Mouse (Mus musculus) liver, embryonic 12.5 days (tissue): Measurements from ENCODE around the gene Hs3st3a1. TPM values are rescaled to one million over a fixed set of nuclear protein-coding genes. Genes with fewer than 3 reads are reported as not detected.
A peak's percentile ranks its signal among the peaks of the same experiment; 100 is the strongest.

Source experiments
- ATAC-seq: fragments of 200-750 bp; cut with Nextera tagmentation; 2 replicates; pipeline ENCODE4 v1.8.0; 2017; ENCODE audit warnings: moderate number of reproducible peaks, mild to moderate bottlenecking, moderate library complexity
- H3K27ac ChIP-seq: fragments of 300-500 bp; sonication (generic); 2 replicates; pipeline ENCODE4 v1.5.1; 2016; ENCODE audit warnings: mild to moderate bottlenecking
- H3K27me3 ChIP-seq: fragments of 300-500 bp; sonication (generic); replicated peaks from 2 replicates; pipeline ENCODE4 v1.6.1; 2016; ENCODE audit warnings: mild to moderate bottlenecking, moderate library complexity
- H3K36me3 ChIP-seq: fragments of 300-500 bp; sonication (generic); 2 replicates; pipeline ENCODE4 v1.6.1; 2016; ENCODE audit warnings: mild to moderate bottlenecking, moderate library complexity
- H3K4me1 ChIP-seq: fragments of 300-500 bp; sonication (generic); 2 replicates; pipeline ENCODE4 v1.6.1; 2016
- H3K4me2 ChIP-seq: fragments of 300-500 bp; sonication (generic); 2 replicates; pipeline ENCODE4 v1.6.1; 2016; ENCODE audit warnings: mild to moderate bottlenecking, moderate library complexity
- H3K4me3 ChIP-seq: fragments of 300-500 bp; sonication (generic); 2 replicates; pipeline ENCODE4 v1.5.1; 2016; ENCODE audit warnings: mild to moderate bottlenecking, moderate library complexity
- H3K9ac ChIP-seq: fragments of 300-500 bp; sonication (generic); 2 replicates; pipeline ENCODE4 v1.6.1; 2016; ENCODE audit warnings: mild to moderate bottlenecking, moderate library complexity
- H3K9me3 ChIP-seq: fragments of 300-500 bp; sonication (generic); replicated peaks from 2 replicates; pipeline ENCODE4 v1.6.1; 2016; ENCODE audit warnings: mild to moderate bottlenecking, moderate library complexity
- WGBS: fragments of 180-500 bp; shearing (Covaris S2); methylation state at CpG from one replicate; pipeline ENCODE4 v1.1.7; 2016; ENCODE audit not compliant: insufficient replicate concordance; 5-methylcytosine and 5-hydroxymethylcytosine counted together
- polyA plus RNA-seq: library from polyadenylated mRNA; unstranded; fragments of >200 nt; fragmentation: Nextera tagmentation; extraction: Ambion mirVana; gene quantifications from 2 replicates; pipeline ENCODE4 v1.2.1, GENCODE M21; 2016

Gene Hs3st3a1
- polyA plus RNA-seq, 1 experiment from 2014 or later, result 0.62 TPM

DNA sequence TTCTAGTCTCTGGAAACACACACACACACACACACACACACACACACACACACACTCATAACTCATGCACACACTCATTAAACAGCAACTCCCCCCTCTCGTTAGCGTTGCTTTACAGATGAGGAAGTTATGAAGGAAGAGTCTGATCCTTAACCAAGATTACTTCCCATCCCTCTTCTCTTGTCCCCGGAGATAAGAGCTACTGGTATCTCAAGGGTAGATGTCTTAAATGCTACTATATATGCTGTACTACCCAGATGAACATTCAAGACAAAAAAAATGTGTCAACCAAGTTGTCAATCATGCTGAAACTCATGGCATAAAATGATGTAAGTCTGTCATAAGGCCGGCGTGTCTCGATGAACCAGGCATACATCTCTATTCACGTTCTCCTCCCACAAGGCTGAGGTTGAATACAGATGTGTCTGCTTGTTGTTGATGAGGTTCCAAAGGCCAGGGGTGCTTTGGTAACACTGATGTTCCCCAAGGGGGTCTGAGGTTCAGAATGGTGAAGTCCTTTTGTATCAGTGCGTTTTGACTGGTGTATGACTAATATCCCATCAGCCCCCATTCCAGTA lies 89.0 kb downstream of the Hs3st3a1 start:
- peaks cover 35% of the 10 kb centered on the region for H3K27me3 ChIP-seq
- H3K9ac ChIP-seq, result no peak overlapping the region
- no peaks in the 10 kb centered on the region for H3K4me1 ChIP-seq
- no peak overlapping the region for H3K27ac ChIP-seq
- no peak overlapping the region for H3K4me3 ChIP-seq
- no peaks in the 10 kb centered on the region for H3K9me3 ChIP-seq
- H3K4me2 ChIP-seq, result no peak overlapping the region
- 58% methylated on average over 8 of the region's 8 CpGs for WGBS
- no peaks in the 10 kb centered on the region for H3K36me3 ChIP-seq
- ATAC-seq, result no peak

DNA sequence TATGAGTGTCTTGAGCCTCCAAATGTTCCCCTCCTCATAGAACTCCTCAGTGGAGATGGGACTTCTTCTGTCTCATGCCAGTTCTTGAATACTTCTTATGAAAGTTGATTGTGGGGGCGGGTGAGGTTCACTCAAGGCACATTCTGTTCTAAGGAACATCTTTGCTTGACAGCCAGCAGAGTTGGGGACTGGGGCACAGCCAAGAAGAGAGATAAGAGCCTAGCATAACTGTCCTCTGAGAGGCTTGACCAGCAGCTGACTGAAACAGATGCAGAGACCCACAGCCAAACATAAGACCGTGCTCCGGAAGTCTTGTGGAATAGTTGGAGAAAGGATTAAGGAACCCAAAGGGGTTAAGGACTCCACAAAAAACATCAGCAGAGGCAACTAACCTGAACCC lies 102.1 kb downstream of the Hs3st3a1 start:
- Histone ChIP-seq H3K27me3 (no peaks in the 10 kb centered on the region), H3K36me3 (no peaks in the 10 kb centered on the region), H3K4me1 (no peaks in the 10 kb centered on the region), H3K4me3 (no peak overlapping the region), H3K4me2 (no peak overlapping the region), H3K9ac (no peak overlapping the region), H3K9me3 (no peaks in the 10 kb centered on the region), H3K27ac (no peak overlapping the region)
- WGBS, result 67% methylated on average over 3 of the region's 3 CpGs
- no peak for ATAC-seq

DNA sequence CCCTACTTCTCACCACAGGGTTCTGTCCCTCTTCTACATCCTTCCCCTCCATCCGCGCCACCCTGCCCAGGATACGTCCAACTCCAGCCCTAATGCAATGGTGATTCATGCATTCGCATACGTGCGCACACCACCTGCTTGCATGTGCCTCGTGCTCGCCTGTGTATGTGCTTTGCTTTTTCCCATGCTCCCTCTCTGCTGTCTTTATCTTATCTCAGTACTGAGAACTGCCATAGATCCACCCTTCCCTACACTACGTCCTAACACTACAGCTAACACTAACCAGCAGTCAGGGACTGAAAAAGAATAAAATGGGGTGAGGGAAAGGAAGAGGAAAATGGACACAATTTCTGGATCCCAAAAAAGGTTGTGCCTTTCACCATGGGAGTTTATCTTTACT lies 106.7 kb downstream of the Hs3st3a1 start:
- no peak overlapping the region for H3K27ac ChIP-seq
- no peaks in the 10 kb centered on the region for H3K36me3 ChIP-seq
- no peaks in the 10 kb centered on the region for H3K9me3 ChIP-seq
- H3K4me2 ChIP-seq, result no peak overlapping the region
- H3K9ac ChIP-seq, result no peak overlapping the region
- no peak overlapping the region for H3K4me3 ChIP-seq
- H3K27me3 ChIP-seq, result no peaks in the 10 kb centered on the region; the same call in none of the 2 replicates
- peaks cover 7% of the 10 kb centered on the region; the same call in 1 of the 2 replicates for H3K4me1 ChIP-seq
- 72% methylated on average over 9 of the region's 9 CpGs for WGBS
- no peak for ATAC-seq

DNA sequence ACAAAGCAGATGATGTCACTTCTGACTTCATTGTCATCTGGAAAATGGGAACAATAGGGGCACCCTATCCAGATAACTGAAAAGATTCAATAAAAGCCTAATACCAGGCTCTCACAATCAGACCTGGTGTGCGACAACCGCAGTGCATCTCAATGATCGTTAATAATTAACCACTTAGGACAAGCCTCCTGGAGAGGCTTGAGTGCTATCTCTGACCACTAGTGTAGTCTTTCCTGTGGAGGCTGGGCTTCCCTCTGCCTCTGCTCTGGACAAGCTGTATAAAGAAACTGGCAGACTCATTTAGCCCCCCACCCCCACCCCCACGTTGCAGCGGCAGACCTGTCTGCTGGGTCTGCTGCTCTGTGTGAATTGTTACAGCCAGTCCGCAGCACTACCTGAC lies 107.2 kb downstream of the Hs3st3a1 start:
- H3K27ac ChIP-seq, result no peak overlapping the region
- ATAC-seq, result peak; percentile 54; the same call in 1 of the 2 replicates
- H3K27me3 ChIP-seq, result no peaks in the 10 kb centered on the region; the same call in none of the 2 replicates
- no peaks in the 10 kb centered on the region for H3K36me3 ChIP-seq
- H3K4me3 ChIP-seq, result no peak overlapping the region
- H3K4me2 ChIP-seq, result no peak overlapping the region
- peaks cover 7% of the 10 kb centered on the region; the same call in 1 of the 2 replicates for H3K4me1 ChIP-seq
- 43% methylated on average over 6 of the region's 6 CpGs for WGBS
- H3K9ac ChIP-seq, result no peak overlapping the region
- H3K9me3 ChIP-seq, result no peaks in the 10 kb centered on the region

DNA sequence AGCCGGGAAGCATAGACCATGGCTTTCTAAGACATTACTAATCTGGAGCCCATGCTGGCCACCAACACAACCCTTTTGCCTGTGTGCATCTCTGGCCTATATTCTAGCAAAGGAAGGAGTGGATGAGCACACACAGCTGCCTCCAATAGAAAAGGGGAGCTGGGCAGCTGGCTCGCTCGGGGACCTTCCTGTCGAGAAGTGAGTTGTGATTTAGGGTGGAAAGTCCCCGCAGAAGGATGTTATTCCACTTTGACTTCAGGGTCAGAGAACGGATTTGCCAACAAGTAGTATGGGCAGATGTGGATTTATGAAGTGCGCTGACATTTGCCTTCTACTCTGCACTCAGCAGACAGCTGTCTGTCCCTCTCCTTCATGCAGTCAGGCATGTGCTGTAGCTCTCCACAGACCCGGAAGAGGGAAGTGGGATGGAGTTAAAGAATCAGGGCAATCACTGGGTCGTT lies 108.1 kb downstream of the Hs3st3a1 start:
- ATAC-seq, result no peak
- Histone ChIP-seq H3K27me3 (no peaks in the 10 kb centered on the region; the same call in none of the 2 replicates), H3K4me3 (no peak overlapping the region), H3K36me3 (no peaks in the 10 kb centered on the region), H3K4me1 (peaks cover 7% of the 10 kb centered on the region; the same call in 1 of the 2 replicates), H3K9ac (no peak overlapping the region), H3K4me2 (no peak overlapping the region), H3K27ac (no peak overlapping the region), H3K9me3 (no peaks in the 10 kb centered on the region)
- 52% methylated on average over 9 of the region's 9 CpGs for WGBS

DNA sequence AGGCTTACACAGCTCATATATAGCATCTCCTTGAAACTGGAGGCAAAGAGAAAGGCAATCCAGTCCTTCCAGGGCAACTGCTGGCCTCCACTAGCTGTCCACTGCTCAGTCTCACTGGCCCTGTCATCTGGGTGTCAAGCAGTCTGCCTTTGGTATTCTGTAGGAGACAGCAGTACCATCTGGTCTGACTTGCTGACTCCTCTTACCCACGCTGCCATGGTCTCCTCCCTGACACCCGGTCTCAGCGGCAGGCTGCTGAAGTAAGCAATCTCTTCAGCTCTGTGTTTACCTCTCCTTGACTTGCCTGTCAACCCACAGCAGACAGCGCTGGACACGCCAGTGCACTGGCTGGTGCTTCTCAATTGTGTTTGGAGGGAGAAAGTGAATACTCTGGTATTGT lies 109.1 kb downstream of the Hs3st3a1 start:
- Histone ChIP-seq H3K4me2 (no peak overlapping the region), H3K27me3 (no peaks in the 10 kb centered on the region; the same call in none of the 2 replicates), H3K36me3 (no peaks in the 10 kb centered on the region), H3K9ac (no peak overlapping the region), H3K4me1 (peaks cover 7% of the 10 kb centered on the region; the same call in 1 of the 2 replicates), H3K27ac (no peak overlapping the region), H3K9me3 (no peaks in the 10 kb centered on the region), H3K4me3 (no peak overlapping the region)
- no peak for ATAC-seq
- WGBS, result 63% methylated on average over 5 of the region's 5 CpGs

DNA sequence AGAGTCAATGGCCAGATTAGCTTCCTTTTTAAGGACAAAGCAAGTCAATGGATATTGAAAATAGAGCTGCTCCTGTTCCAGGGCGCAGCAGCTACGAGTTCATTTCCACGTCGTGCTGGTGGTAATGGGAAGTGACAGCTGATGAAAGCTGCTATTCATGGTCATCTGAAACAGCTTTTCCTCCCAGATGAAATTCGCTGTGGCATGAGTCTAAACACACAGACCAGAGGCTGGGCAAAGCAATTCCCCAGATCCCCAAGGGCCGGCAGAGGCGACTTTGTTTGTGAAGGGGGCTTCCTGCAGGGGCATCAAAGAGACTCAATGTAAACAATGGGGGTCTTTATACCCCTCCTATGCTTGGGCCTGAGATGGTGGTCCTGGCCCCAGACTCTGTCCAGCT lies 114.2 kb downstream of the Hs3st3a1 start:
- Histone ChIP-seq H3K36me3 (no peaks in the 10 kb centered on the region), H3K4me3 (no peak overlapping the region), H3K4me2 (no peak overlapping the region), H3K4me1 (no peaks in the 10 kb centered on the region), H3K9ac (no peak overlapping the region), H3K27ac (no peak overlapping the region), H3K9me3 (no peaks in the 10 kb centered on the region), H3K27me3 (no peaks in the 10 kb centered on the region; the same call in 1 of the 2 replicates)
- 57% methylated on average over 7 of the region's 7 CpGs for WGBS
- no peak for ATAC-seq

DNA sequence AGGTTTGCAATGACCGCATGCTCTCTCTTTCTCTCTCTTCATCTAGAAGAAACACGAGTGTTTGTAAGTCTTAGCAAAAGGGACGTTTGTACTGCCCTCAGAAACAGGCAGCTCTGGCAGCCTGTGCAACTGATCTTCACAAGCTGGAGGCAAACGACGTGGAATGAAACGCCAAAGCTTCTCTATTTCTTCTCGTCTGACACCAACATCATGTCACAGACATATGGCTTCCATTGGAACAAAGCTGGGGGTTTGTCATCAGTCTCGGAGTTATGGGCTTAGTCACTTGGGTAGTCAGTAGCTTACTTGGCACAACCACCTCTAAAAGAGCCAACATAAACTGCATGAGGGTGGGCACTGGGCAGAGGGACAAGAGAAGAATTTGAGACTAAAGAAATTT lies 114.8 kb downstream of the Hs3st3a1 start:
- ATAC-seq, result no peak
- no peaks in the 10 kb centered on the region; the same call in 1 of the 2 replicates for H3K27me3 ChIP-seq
- no peak overlapping the region for H3K4me2 ChIP-seq
- H3K4me3 ChIP-seq, result no peak overlapping the region
- no peak overlapping the region for H3K9ac ChIP-seq
- no peaks in the 10 kb centered on the region for H3K36me3 ChIP-seq
- no peaks in the 10 kb centered on the region for H3K9me3 ChIP-seq
- no peak overlapping the region for H3K27ac ChIP-seq
- no peaks in the 10 kb centered on the region for H3K4me1 ChIP-seq
- WGBS, result 63% methylated on average over 8 of the region's 8 CpGs

DNA sequence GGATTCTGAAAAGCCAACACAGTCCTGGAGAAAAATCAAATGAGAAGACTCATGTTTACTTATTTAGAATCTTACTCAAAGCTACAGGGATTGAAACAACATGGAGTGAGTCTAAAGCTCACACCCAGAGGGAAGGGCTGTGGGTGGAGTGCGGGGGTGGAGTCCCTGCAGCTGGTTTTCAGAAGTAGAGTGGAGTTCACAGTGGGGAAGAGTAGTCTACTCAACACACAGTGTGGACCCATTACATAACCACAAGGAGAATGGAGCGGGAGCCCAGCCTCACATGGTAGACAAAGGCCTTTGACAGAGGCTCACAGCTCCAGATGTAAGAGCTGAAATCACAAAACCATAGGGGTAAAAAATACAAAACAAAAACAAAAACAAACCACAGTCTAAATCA lies 123.2 kb downstream of the Hs3st3a1 start:
- Histone ChIP-seq H3K4me2 (no peak overlapping the region), H3K36me3 (no peaks in the 10 kb centered on the region), H3K4me3 (no peak overlapping the region), H3K9ac (no peak overlapping the region), H3K9me3 (no peaks in the 10 kb centered on the region), H3K27ac (no peak overlapping the region), H3K27me3 (no peaks in the 10 kb centered on the region), H3K4me1 (no peaks in the 10 kb centered on the region)
- WGBS, result 57% methylated on average over 2 of the region's 2 CpGs
- no peak for ATAC-seq

DNA sequence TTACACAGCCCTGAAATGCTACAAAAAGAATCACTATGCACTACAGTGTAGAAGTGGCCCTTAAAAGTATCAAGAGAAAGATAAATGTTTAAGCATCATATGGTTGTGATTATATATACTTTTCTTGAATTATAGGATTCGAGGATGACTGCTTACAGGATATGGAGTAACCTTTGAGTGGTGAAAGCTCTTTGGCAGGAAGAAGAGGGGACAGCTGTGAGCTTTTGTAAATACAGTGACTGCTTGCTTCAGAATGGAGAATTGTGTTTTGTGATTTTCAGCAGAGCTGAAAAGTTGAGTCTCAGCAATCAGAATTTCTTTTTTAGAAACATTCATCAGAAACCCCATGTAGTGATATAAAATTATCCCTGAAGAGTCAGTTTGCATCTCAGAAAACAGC lies 124.3 kb downstream of the Hs3st3a1 start:
- H3K36me3 ChIP-seq, result no peaks in the 10 kb centered on the region
- ATAC-seq, result no peak
- H3K27ac ChIP-seq, result no peak overlapping the region
- WGBS, result 56% methylated on average over 1 of the region's 1 CpGs
- H3K4me3 ChIP-seq, result no peak overlapping the region
- no peak overlapping the region for H3K4me2 ChIP-seq
- H3K9ac ChIP-seq, result no peak overlapping the region
- no peaks in the 10 kb centered on the region for H3K27me3 ChIP-seq
- H3K4me1 ChIP-seq, result no peaks in the 10 kb centered on the region
- H3K9me3 ChIP-seq, result no peaks in the 10 kb centered on the region

DNA sequence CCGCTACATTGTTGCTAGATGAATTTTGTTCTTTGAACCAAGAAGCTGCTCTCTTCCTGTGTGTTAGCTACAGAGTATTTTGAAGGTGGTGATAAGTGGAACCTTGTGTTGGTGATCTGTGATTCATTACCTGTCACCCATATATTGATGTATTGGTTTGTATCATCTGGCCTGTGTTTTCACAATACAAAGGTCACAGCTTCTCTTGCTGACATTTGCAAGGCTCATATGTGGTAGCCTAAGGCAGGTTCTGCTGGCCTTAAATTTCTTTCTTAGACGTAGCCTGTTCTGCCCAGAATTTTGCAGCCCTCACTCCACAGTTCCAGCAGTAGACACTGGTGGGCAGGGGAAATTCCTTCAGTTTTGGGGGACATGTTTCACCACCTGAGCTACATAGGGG lies 125.3 kb downstream of the Hs3st3a1 start:
- 63% methylated on average over 2 of the region's 2 CpGs for WGBS
- Histone ChIP-seq H3K9ac (no peak overlapping the region), H3K4me3 (no peak overlapping the region), H3K27ac (no peak overlapping the region), H3K4me2 (no peak overlapping the region), H3K9me3 (no peaks in the 10 kb centered on the region), H3K4me1 (no peaks in the 10 kb centered on the region), H3K36me3 (no peaks in the 10 kb centered on the region), H3K27me3 (no peaks in the 10 kb centered on the region)
- no peak for ATAC-seq

DNA sequence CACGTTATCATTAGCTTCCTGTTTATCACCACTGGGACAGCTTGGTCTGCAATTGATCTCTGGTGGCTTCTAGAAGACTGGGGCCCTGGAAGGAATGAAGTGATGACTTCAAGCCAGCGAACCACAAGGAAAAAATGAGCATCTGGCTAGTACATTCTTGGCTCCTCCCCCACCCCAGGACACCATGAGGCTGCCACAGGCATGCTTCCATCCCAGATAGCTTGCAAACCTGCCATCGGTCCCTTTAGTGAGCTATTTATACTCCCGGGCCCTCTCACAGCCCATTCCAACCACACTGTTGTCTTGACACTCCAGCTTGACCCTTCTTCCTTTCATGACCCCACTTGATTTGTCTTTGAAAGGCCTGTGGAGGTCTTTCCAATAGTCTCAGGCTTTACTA lies 127.6 kb downstream of the Hs3st3a1 start:
- H3K36me3 ChIP-seq, result no peaks in the 10 kb centered on the region
- WGBS, result 24% methylated on average over 4 of the region's 4 CpGs
- H3K4me2 ChIP-seq, result no peak overlapping the region
- H3K9ac ChIP-seq, result no peak overlapping the region
- no peak for ATAC-seq
- no peaks in the 10 kb centered on the region for H3K4me1 ChIP-seq
- no peaks in the 10 kb centered on the region for H3K9me3 ChIP-seq
- no peak overlapping the region for H3K4me3 ChIP-seq
- H3K27ac ChIP-seq, result no peak overlapping the region
- no peaks in the 10 kb centered on the region for H3K27me3 ChIP-seq
